ENCODE assay signal across 8 mouse cellular contexts in genomic region chr19:45046523-45047321, GRCm38 (mm10). TPM values are rescaled to one million over a fixed set of nuclear protein-coding genes. Genes with fewer than 3 reads are reported as not detected.
DNase-seq lines count a peak whose midpoint lies in the region; ATAC-seq and TF ChIP-seq lines count a peak whose summit lies in the region.

No protein-coding gene starts in this region.

- no peaks in the 10 kb centered on the region for H3K9me3 ChIP-seq in forebrain, postnatal 0 days (ENCODE audit: low read length)
- H3K9me3 ChIP-seq in hindbrain, embryonic 11.5 days (ENCODE audit: control insufficient read depth, low read length): no peaks in the 10 kb centered on the region
- H3K9me3 ChIP-seq in lung, embryonic 16.5 days (ENCODE audit: control insufficient read depth, low read length): no peaks in the 10 kb centered on the region

- H3K27me3 ChIP-seq in forebrain, postnatal 0 days (ENCODE audit: insufficient read depth, low read length): no peaks in the 10 kb centered on the region
- H3K27me3 ChIP-seq in hindbrain, embryonic 11.5 days (ENCODE audit: control insufficient read depth, insufficient read depth, low read length): peaks cover 15% of the 10 kb centered on the region
- H3K27me3 ChIP-seq in lung, embryonic 16.5 days (ENCODE audit: control insufficient read depth, insufficient read depth, low read depth, low read length): peaks cover 17% of the 10 kb centered on the region

- 0 out of 2 replicates have a peak, but pooled peaks have one; percentile 9 for TF ChIP-seq CTCF in forebrain, postnatal 0 days (IDR thresholded peaks at IDR 0.05; ENCODE audit: low read depth)

- H3K9ac ChIP-seq in forebrain, postnatal 0 days: peak overlapping the region; percentile 61
- peak overlapping the region; percentile 74 for H3K9ac ChIP-seq in hindbrain, embryonic 11.5 days (ENCODE audit: low read depth, low read length)
- peak overlapping the region; percentile 69 for H3K9ac ChIP-seq in lung, embryonic 16.5 days (ENCODE audit: low read length)

- peak overlapping the region; percentile 96 for H3K27ac ChIP-seq in forebrain, postnatal 0 days (ENCODE audit: low read depth, low read length)
- peak overlapping the region; percentile 43; the same call in 1 of the 2 replicates for H3K27ac ChIP-seq in hindbrain, embryonic 11.5 days (ENCODE audit: low read depth, low read length)
- peak overlapping the region; percentile 94 for H3K27ac ChIP-seq in lung, embryonic 16.5 days (ENCODE audit: low read length)

- H3K4me1 ChIP-seq in forebrain, postnatal 0 days (ENCODE audit: insufficient read depth): peaks cover 15% of the 10 kb centered on the region
- peaks cover 8% of the 10 kb centered on the region; the same call in 1 of the 2 replicates for H3K4me1 ChIP-seq in hindbrain, embryonic 11.5 days (replicated peaks; ENCODE audit: control insufficient read depth, insufficient read depth, low read length)
- peaks cover 20% of the 10 kb centered on the region for H3K4me1 ChIP-seq in lung, embryonic 16.5 days (replicated peaks; ENCODE audit: control insufficient read depth, insufficient read depth, low read length)

- DNase-seq in ES-CJ7 (ENCODE audit: low read depth, low spot score): peak; percentile 87
- DNase-seq in cerebellum, adult 11-12 months: peak; percentile 96
- peak; percentile 91 for DNase-seq in forebrain, postnatal 0 days
- DNase-seq in hindbrain, embryonic 11.5 days (ENCODE audit: low spot score): peak; percentile 79
- DNase-seq in layer of hippocampus, postnatal 10 days (ENCODE audit: low spot score in 2 of 2): peak; percentile 72 to 79
- DNase-seq in retina, embryonic 14.5 days (ENCODE audit: low spot score): peak; percentile 87
- peak; percentile 79 for DNase-seq in thymus, postnatal 25 days

- WGBS in forebrain, postnatal 0 days: 1% methylated on average over 34 of the region's 34 CpGs
- whole genome bisulfite sequencing in hindbrain, embryonic 11.5 days: 2% methylated on average over 34 of the region's 34 CpGs
- under 1% methylated on average over 34 of the region's 34 CpGs for WGBS in lung, embryonic 16.5 days

- H3K4me3 ChIP-seq in forebrain, postnatal 0 days (ENCODE audit: low read depth, low read length): peak overlapping the region; percentile 67
- peak overlapping the region; percentile 46 for H3K4me3 ChIP-seq in hindbrain, embryonic 11.5 days (ENCODE audit: low read depth, low read length)
- H3K4me3 ChIP-seq in lung, embryonic 16.5 days (ENCODE audit: low read length): peak overlapping the region; percentile 58

- H3K4me2 ChIP-seq in forebrain, postnatal 0 days (ENCODE audit: low read depth): peak overlapping the region; percentile 85
- peak overlapping the region; percentile 55 for H3K4me2 ChIP-seq in hindbrain, embryonic 11.5 days (replicated peaks; ENCODE audit: low read depth, low read length)
- H3K4me2 ChIP-seq in lung, embryonic 16.5 days (ENCODE audit: low read depth, low read length): peak overlapping the region; percentile 79

- ATAC-seq in forebrain, postnatal 0 days: peak; percentile 60
- ATAC-seq in hindbrain, embryonic 11.5 days (ENCODE audit: low FRiP score): peak; percentile 65
- ATAC-seq in lung, embryonic 16.5 days (ENCODE audit: low read depth): peak; percentile 52

- peaks cover 12% of the 10 kb centered on the region for H3K36me3 ChIP-seq in forebrain, postnatal 0 days (ENCODE audit: insufficient read depth)
- H3K36me3 ChIP-seq in hindbrain, embryonic 11.5 days (ENCODE audit: control insufficient read depth, insufficient read depth, low read length): no peaks in the 10 kb centered on the region
- H3K36me3 ChIP-seq in lung, embryonic 16.5 days (ENCODE audit: control insufficient read depth, insufficient read depth, low read length): no peaks in the 10 kb centered on the region

RNA-seq across cellular contexts. Expression of gene Sfxn3, which starts 0.6 kb away (rescaled TPM):
- total RNA-seq in forebrain, postnatal 0 days (2014; rRNA removed): 50.7 and 53.1 TPM in 2 replicates
- polyA plus RNA-seq in forebrain, postnatal 0 days (2015; fragmentation: Nextera tagmentation; extraction: Ambion mirVana): 93.3 and 106 TPM in 2 replicates
- polyA plus RNA-seq in hindbrain, embryonic 11.5 days (2014; fragmentation: Nextera tagmentation; extraction: Ambion mirVana): 22.7 and 23.8 TPM in 2 replicates
- total RNA-seq in layer of hippocampus, postnatal 10 days (2021): 100 to 1,000 TPM; 103 to 124 TPM
- polyA plus RNA-seq in lung, embryonic 16.5 days (2015; fragmentation: Nextera tagmentation; extraction: Ambion mirVana): 26.0 and 26.1 TPM in 2 replicates

RNA-seq across cellular contexts. Expression of gene Pdzd7, which starts 1.2 kb away (rescaled TPM):
- 5.2 and 6.4 TPM in 2 replicates for total RNA-seq in forebrain, postnatal 0 days (2014; rRNA removed)
- polyA plus RNA-seq in forebrain, postnatal 0 days (2015; fragmentation: Nextera tagmentation; extraction: Ambion mirVana): 1.6 and 1.9 TPM in 2 replicates
- 0.62 TPM in 1 of 2 replicates, not detected in the other for polyA plus RNA-seq in hindbrain, embryonic 11.5 days (2014; fragmentation: Nextera tagmentation; extraction: Ambion mirVana)
- 1 to 10 TPM; 3.2 to 3.3 TPM for total RNA-seq in layer of hippocampus, postnatal 10 days (2021)
- polyA plus RNA-seq in lung, embryonic 16.5 days (2015; fragmentation: Nextera tagmentation; extraction: Ambion mirVana): 0.21 and 0.33 TPM in 2 replicates

RNA-seq across cellular contexts. Expression of gene Kazald1, which starts 28.3 kb away (rescaled TPM):
- total RNA-seq in forebrain, postnatal 0 days (2014; rRNA removed): 1.8 and 6.1 TPM in 2 replicates
- 1.4 and 1.7 TPM in 2 replicates for polyA plus RNA-seq in forebrain, postnatal 0 days (2015; fragmentation: Nextera tagmentation; extraction: Ambion mirVana)
- 2.9 and 3.9 TPM in 2 replicates for polyA plus RNA-seq in hindbrain, embryonic 11.5 days (2014; fragmentation: Nextera tagmentation; extraction: Ambion mirVana)
- total RNA-seq in layer of hippocampus, postnatal 10 days (2021): 1 to 10 TPM; 1.8 to 2.1 TPM
- polyA plus RNA-seq in lung, embryonic 16.5 days (2015; fragmentation: Nextera tagmentation; extraction: Ambion mirVana): 6.8 and 9.8 TPM in 2 replicates

RNA-seq across cellular contexts. Expression of gene Lzts2, which starts 32.5 kb away (rescaled TPM):
- 26.6 and 29.3 TPM in 2 replicates for total RNA-seq in forebrain, postnatal 0 days (2014; rRNA removed)
- 14.6 and 15.0 TPM in 2 replicates for polyA plus RNA-seq in forebrain, postnatal 0 days (2015; fragmentation: Nextera tagmentation; extraction: Ambion mirVana)
- 39.7 and 41.0 TPM in 2 replicates for polyA plus RNA-seq in hindbrain, embryonic 11.5 days (2014; fragmentation: Nextera tagmentation; extraction: Ambion mirVana)
- 10 to 100 TPM; 21.3 to 23.2 TPM for total RNA-seq in layer of hippocampus, postnatal 10 days (2021)
- 50.1 and 51.6 TPM in 2 replicates for polyA plus RNA-seq in lung, embryonic 16.5 days (2015; fragmentation: Nextera tagmentation; extraction: Ambion mirVana)

RNA-seq across cellular contexts. Expression of gene Mrpl43, which starts 40.5 kb away (rescaled TPM):
- total RNA-seq in forebrain, postnatal 0 days (2014; rRNA removed): 60.6 and 62.2 TPM in 2 replicates
- 85.7 and 99.2 TPM in 2 replicates for polyA plus RNA-seq in forebrain, postnatal 0 days (2015; fragmentation: Nextera tagmentation; extraction: Ambion mirVana)
- 69.0 and 75.0 TPM in 2 replicates for polyA plus RNA-seq in hindbrain, embryonic 11.5 days (2014; fragmentation: Nextera tagmentation; extraction: Ambion mirVana)
- total RNA-seq in layer of hippocampus, postnatal 10 days (2021): 10 to 100 TPM; 45.3 to 48.9 TPM
- 65.2 and 67.2 TPM in 2 replicates for polyA plus RNA-seq in lung, embryonic 16.5 days (2015; fragmentation: Nextera tagmentation; extraction: Ambion mirVana)

Comparison
In these comparisons a context has a peak if more than half of its experiments do, and no peak if none do; other contexts are left out.
1. Peak in every context shown above with its lines: DNase-seq, ATAC-seq, H3K4me3 ChIP-seq and H3K27ac ChIP-seq.
2. H3K27ac ChIP-seq: peak in every context shown above with its lines; median percentile 96 in forebrain, postnatal 0 days; 94 in lung, embryonic 16.5 days; 43 in hindbrain, embryonic 11.5 days.